Mouse (Mus musculus) brain, embryonic 14.5 days (tissue): ENCODE measurements at regions not wholly inside any gene's neighbourhood (a gene's known extent, or its start where the extent isn't known, plus 50 kb on each side); places are given as distances from the start of the nearest gene placed in this dataset.

Experiments used
- DNase-seq: peaks from one replicate; pipeline ENCODE4 v3.0.0-alpha.2; 2011; ENCODE audit warnings: low read depth
- CTCF ChIP-seq: fragments of 200-500 bp; IDR thresholded peaks from 2 replicates; pipeline ENCODE4 v1.5.1; 2012; ENCODE audit warnings: inconsistent platforms, mild to moderate bottlenecking, moderate library complexity, borderline replicate concordance; ENCODE audit not compliant: insufficient read depth, insufficient read length; ENCODE audit errors: extremely low read depth
- POLR2A ChIP-seq: fragments of 200-500 bp; IDR thresholded peaks from 2 replicates; pipeline ENCODE4 v1.6.1; 2012; ENCODE audit warnings: mild to moderate bottlenecking, inconsistent platforms, borderline replicate concordance; ENCODE audit not compliant: poor library complexity, insufficient read depth, insufficient read length, severe bottlenecking; ENCODE audit errors: extremely low read depth

GRCm38 (mm10) chr16:5829071-5829470, 56.1 kb upstream of the Rbfox1 start:
- peak; percentile 57 for DNase-seq
- TF ChIP-seq CTCF: no peak
- no peak for TF ChIP-seq POLR2A

- DNase-seq: no peak
- TF ChIP-seq POLR2A (no peak), CTCF (no peak)
These were observed 61.8 kb upstream of the Rbfox1 start for GRCm38 (mm10) chr16:5823316-5823715.

- TF ChIP-seq POLR2A: no peak
- TF ChIP-seq CTCF: no peak
- DNase-seq: peak; percentile 67
These were observed 68.0 kb upstream of the Rbfox1 start for GRCm38 (mm10) chr16:5817166-5817565.

- DNase-seq: peak; percentile 65
- TF ChIP-seq CTCF (no peak), POLR2A (no peak)
These were observed 72.8 kb upstream of the Rbfox1 start for GRCm38 (mm10) chr16:5812245-5812820.

- DNase-seq: no peak
- TF ChIP-seq CTCF: no peak
- TF ChIP-seq POLR2A: no peak
These were observed 73.5 kb upstream of the Rbfox1 start for GRCm38 (mm10) chr16:5811654-5811992.

- TF ChIP-seq CTCF (no peak), POLR2A (no peak)
- peak; percentile 89 for DNase-seq
These were observed 74.0 kb upstream of the Rbfox1 start for GRCm38 (mm10) chr16:5810986-5811653.

- no peak for TF ChIP-seq POLR2A
- TF ChIP-seq CTCF: no peak
- DNase-seq: peak; percentile 70
These were observed 87.0 kb upstream of the Rbfox1 start for GRCm38 (mm10) chr16:5798188-5798587.

- no peak for DNase-seq
- TF ChIP-seq POLR2A: no peak
- no peak for TF ChIP-seq CTCF
These were observed 92.9 kb upstream of the Rbfox1 start for GRCm38 (mm10) chr16:5792216-5792615.

GRCm38 (mm10) chr16:5790161-5790560, 95.0 kb upstream of the Rbfox1 start:
- TF ChIP-seq POLR2A: no peak
- no peak for DNase-seq

- no peak for DNase-seq
- TF ChIP-seq POLR2A: no peak
- no peak for TF ChIP-seq CTCF
These were observed 97.9 kb upstream of the Rbfox1 start for GRCm38 (mm10) chr16:5787206-5787605.

GRCm38 (mm10) chr16:5766771-5767421, 118.3 kb upstream of the Rbfox1 start:
- no peak for TF ChIP-seq CTCF
- TF ChIP-seq POLR2A: no peak
- peak; percentile 89 for DNase-seq

GRCm38 (mm10) chr16:5765143-5765542, 120.0 kb upstream of the Rbfox1 start:
- peak; percentile 54 for DNase-seq
- TF ChIP-seq CTCF (no peak), POLR2A (no peak)

- TF ChIP-seq CTCF (no peak), POLR2A (no peak)
- DNase-seq: no peak
These were observed 124.3 kb upstream of the Rbfox1 start for GRCm38 (mm10) chr16:5760821-5761220.

- DNase-seq: peak; percentile 59
- no peak for TF ChIP-seq CTCF
- TF ChIP-seq POLR2A: no peak
These were observed 126.1 kb upstream of the Rbfox1 start for GRCm38 (mm10) chr16:5759021-5759420.

GRCm38 (mm10) chr16:5742716-5743507, 142.2 kb upstream of the Rbfox1 start:
- TF ChIP-seq CTCF (no peak), POLR2A (no peak)
- DNase-seq: peak; percentile 76
